Mouse (Mus musculus): Measurements from ENCODE around the gene Rnaseh2a.

GRCm38 (mm10) chr8:84987388-84987787, 17.8 kb upstream of the Rnaseh2a start:
- TF ChIP-seq CTCF (IDR thresholded peaks at IDR 0.05; ENCODE audit: insufficient read depth, low read depth, low read length) (no peak), POLR2A (IDR thresholded peaks at IDR 0.05; ENCODE audit: insufficient read depth, low read depth, low read length) (no peak)
